Mouse (Mus musculus) common myeloid progenitor, adult 5-6 weeks (primary cell): ENCODE data around the gene Tmem63b. TPM values are rescaled to one million over a fixed set of nuclear protein-coding genes. Genes with fewer than 3 reads are reported as not detected.

Source experiments
- ATAC-seq: replicated peaks from 2 replicates; pipeline ENCODE4 v1.8.0; 2016; ENCODE audit warnings: low read depth, mild to moderate bottlenecking, moderate TSS enrichment, inconsistent platforms; ENCODE audit not compliant: poor library complexity, severe bottlenecking
- total RNA-seq: library from RNA; stranded (forward); fragments of 200-1000, 187-1606 nt; gene quantifications from 2 replicates; pipeline ENCODE4 v1.2.3, GENCODE M21; 2017

Tmem63b gene
- total RNA-seq, 1 experiment from 2014 or later, result 7.0 TPM

DNA sequence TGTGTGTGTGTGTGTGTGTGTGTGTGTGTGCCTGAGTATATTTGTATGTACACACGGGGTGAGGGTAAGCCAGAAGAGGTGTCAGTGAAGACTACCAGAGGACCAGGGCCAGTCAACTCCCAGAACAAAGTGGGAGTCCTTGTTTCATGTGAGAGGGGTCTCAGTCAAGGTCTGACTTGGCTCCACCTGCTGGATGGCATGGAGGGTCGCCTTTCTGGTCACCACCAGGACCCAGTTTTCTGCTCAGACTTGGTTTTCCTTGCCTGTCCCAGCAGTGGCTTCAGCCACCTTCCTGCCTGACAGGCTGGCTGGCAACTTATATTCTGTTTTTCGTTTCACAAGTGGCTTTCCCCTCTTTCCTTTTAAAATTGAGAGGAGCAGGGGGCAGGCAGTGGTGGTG, 20.7 kb upstream of the Tmem63b start:
- ATAC-seq, result no peak

DNA sequence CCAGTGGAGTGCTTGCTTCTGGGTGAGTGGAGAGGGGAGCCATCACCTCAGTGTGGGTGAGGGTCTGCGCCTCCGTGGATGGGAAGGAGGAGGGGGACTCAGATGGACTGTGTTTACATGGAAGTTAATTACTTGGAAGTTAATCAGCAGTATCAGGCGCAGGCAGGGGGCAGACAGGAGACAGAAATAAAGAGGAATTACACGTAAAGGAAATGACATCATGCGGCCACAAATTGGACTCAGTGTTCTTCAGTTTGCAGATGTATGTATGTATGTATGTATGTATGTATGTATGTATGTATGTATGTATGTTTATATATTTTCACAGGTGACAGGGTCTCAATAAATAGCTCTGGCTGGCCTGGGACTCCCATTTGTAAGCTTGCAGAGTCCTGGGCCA, 20.1 kb upstream of the Tmem63b start:
- ATAC-seq, result no peak

DNA sequence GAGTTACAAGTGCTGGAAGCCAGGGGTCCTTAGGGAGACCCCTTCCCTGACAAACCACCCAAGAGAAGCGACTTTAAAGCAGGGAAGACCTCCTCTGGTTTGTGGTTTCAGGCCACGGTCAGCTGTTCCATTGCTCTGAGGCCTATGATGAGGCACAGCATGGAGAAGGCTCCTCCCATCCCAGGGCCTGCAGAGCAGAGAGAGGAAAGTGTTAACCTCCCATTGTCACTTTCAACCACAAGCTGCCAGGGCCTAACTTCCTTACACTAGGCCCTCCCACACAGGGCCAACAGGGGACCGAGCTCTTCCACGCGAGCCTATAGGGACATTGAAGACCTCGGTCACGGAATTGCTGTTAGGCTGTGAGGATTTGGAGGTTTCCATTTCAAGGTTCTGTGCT, 16.5 kb upstream of the Tmem63b start:
- peak; percentile 95 for ATAC-seq

DNA sequence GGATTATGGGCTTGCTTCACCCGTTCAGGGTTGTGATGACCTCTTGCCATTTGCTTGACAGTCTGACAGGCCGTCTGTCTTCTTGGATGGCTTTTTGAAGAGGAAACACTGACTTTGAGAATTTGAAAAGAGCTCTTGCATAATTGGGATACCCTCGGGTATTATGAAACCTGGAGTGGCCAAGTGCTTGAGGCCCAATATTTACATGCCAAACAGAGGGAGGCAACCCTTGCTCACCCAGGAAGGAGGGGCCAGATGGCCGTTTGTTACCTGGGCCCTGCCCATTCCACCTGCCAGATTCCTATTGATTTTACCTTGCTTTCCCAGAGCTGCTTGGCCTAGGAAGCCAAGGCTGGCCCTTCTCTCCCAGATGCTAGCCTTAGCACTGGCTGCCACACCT, 15.5 kb upstream of the Tmem63b start:
- no peak for ATAC-seq

DNA sequence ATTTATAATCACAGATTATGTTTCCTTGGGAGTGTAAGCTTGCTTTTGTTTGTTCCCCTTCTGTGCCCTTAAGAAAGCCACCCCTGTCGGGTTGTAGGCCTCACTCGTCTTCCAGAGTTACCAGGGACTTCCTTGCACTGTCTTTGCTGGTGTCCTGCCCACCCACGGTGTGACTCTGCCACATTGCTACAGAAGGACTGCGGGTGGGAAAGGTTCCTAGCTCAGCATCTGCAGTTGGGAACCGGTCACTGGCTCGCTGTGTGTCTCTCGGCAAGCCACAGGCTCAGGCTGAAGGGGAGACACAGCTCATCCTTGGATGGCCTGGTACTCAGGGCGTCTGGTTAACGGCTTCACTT, 14.5 kb upstream of the Tmem63b start:
- no peak for ATAC-seq

DNA sequence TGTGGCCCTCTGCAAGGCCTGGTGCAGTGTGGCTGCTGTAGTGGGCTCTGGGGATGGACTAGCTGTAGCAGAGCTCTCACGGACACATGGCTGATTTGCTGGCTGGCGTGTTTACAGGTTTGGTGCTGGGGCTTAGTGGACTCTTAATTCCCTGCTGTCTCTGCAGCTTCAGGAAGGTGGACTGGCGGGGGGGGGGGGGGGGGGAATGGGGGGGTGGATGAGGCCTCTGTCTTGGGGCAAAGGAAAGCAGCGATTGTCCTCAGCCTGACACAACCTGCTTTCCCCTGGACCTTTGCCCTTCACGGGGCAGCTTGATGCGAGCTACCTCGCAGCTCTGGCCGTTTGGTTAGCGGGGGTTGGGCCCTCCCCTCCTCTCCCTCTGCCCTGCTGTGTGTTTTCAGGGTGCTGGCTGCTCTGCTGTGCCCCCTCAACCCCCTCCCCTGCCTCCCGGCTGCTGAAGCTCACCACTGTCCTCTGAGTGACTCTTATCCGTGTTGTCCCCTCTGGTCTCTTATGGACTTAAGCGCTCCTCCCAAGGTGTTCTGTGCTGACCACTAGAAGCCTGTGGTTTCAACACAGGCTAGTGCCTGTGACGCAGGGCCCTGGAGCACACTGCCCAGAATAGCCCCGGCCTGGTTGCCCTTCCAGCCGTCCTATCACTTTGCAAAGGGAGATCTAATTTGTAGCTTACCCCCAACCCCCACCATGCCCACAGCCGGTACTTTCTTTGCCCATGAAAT, 14.0 kb upstream of the Tmem63b start:
- ATAC-seq, result no peak

DNA sequence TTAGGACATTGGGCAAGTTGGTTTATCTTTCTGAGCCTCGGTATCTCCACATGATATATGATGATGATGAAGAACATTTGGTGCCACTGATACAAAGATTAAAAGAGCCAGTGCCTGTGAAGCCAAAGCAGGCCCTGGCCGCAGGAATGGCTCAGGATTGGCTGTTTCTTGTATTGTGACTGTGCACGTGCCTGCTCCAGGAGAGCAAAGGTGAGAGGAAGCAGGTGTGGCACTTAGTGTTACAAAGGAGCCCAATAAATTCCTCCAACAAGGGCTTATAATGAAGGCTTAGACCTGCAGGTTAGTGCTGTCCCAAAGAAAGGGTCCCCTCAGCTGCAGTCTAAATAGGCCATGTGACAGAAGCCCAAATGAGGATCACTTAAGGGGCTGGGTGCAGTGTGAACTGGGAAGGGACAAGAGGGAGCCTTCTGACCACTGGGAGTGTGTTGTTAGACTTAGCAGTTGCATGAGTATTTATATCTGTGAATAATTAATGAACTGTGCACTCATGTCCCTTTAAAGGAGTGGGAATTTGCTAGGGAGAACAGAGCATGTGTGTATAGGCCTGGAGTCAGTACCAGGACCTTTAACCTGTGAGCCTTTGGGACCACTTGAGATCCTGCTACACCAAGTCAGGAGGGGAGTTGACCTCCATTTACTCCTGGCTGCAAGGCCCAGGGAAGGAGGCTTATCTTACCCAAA, 12.5 kb upstream of the Tmem63b start:
- no peak for ATAC-seq

DNA sequence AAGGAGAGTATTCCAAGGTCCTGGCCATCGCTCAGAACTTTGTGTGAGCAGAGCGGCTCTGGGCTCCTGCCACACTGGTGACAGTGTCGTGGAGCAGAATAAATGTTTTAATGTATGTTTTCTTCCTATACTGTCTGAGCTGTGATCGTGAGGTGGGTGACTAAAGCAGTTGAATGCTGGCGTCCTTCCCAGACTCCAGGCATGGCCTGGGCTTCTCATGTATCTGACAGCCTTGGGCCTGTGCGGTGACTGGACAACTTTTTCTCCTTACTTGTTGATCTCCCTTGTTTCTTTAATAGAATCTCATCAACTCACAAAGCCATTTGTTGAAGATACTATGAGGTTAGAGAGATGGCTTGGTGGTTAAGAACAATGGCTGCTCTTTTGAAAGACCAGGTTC, 11.7 kb upstream of the Tmem63b start:
- no peak for ATAC-seq

DNA sequence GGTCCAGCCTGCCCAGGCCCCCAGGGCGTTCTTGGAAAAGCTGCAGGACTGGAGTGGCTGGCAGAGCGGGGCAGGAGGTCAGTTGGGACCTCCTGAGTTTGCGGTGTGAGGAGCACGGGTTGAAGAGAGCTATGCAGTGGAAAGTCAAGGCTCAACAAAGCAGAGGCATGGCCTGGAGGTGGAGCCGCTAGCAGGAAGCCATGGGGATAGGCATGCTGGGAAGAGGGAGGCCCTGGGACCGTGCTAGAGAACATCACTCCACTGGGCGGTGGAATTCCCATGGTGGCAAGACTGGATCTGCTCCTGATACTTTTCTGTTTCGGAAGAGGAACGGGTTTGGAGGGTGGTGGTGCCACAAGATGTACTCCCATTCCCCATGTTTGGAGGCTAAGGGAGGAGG, 10.3 kb upstream of the Tmem63b start:
- ATAC-seq, result no peak

DNA sequence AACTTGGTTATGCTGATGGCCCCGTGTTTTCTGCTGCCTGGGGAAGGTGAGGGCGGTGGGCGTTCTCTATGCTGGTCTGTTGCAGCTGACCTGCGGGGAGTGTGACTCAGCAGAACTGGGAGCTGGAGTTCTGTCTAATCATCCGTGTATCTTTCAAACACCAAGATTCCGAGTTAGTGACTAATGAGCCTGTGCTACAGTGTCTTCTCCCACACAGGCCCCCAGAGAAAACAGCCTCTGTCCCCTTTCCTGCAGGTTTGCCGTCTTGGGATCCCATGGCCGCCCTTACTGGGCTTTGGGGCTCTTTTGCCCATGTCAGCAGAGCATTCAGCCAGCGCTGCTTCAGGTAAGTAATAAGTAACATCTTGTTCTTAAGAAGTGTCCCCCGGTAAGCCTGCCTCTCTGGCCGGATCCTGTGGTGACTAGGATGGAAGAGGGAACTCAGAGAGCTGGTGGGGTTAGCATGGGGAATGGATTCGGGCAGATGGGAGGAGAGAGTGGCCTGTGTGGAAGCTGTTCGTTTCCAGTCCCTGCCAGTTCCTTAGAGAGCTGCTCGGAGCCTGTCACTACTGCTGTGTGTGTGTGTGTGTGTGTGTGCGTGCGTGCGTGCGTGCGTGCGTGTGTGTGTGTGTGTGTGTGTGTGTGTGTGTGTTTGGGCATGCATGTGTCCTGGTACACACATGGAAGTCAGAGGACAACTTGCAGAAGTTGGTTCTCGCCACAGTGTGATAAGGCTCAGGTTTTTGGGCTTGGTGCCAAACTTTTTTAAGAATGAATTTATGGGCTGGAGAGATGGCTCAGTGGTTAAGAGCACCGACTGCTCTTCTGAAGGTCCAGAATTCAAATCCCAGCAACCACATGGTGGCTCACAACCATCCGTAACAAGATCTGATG, 8.8 kb upstream of the Tmem63b start:
- ATAC-seq, result peak; percentile 68

DNA sequence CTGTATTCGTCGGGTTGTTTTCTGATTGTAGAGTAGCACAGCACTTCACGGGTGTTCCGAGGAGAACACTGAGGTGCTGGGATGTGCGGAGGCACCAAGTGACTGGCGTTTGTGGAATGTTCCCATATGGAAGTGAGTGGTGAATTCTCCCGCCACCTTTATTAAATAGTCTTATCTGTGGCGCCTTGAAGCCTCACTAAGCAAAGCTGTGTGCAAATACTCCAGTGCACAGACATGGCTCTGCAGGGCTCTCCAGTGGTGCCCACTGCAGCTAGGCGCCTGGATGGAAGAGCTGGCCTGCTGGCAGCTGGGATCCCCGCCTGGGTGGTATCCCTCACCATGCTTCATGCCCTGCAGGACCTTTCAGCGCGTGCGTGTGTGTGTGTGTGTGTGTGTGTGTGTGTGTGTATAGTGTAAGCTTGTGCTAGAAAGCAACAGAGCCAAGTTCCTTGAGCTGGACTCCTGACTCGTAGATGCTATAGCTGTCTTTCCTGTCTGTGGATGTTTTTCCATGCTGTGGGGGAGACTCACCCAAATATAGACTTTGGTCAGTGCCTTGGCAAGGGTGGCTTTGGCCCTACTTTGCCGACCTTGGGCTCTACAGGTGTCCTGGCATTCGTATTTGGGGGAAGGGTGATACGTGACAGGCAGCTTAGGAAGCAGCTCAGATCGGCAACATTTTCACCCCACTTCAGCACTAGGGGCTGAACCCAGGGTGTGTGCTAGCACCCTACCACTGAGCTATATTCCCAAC, 7.3 kb upstream of the Tmem63b start:
- ATAC-seq, result no peak

DNA sequence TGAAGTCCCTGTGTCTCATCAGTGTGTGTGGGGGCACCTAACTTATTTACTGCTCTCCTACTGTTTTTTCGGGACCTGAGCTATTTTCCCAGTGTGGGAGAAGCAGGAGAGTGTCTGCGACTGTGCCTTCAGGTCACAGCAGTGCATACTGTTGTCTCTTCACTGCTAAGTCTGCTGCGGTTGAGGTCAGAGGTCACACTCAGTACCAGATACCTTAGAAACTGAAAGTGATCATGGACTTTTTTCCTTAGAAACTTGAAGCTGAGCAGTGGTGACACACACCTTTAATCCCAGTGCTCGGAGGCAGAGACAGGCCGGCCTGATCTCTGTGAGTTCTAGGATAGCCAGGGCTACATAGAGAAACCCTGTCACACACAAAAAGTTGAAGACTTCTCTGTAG, 5.5 kb upstream of the Tmem63b start:
- no peak for ATAC-seq

DNA sequence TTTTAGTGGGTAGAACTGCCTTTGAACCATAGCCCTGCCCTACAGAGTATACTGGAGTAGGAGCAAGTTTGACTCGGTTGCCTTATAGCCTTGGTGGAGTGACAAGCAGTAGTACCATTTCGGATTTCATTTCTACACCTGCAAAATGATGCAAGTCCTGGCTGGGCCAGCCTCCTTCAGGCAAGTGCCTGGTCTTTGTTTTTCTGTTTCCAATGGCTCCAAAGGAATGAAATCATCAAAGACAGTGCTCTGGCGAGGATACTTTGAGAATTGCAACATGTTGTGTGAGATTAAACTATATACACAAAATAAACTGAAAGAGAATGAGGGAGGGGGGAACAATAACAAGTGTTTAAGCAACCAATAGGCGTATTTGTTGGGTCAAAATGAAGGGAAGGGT, 3.3 kb upstream of the Tmem63b start:
- no peak for ATAC-seq

DNA sequence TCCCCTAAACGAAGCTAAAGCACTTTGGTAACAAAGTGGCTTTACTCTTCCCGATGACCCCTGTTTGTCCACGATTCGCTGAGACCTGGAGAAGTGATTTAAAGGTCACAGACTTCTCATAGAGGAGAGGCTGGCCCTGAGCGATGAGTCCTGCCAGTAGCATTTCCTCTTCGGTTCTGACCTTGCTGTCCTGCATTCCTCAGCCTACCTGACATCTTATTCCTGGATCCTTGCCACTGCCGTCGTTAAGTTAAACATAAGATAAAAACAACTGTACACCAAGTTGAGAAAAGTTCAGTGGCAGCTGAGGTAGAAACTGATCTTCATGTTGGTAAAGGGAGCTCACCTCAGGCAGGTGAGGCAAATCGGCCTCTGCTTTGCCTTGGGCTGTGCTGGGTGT, 2.4 kb upstream of the Tmem63b start:
- no peak for ATAC-seq

DNA sequence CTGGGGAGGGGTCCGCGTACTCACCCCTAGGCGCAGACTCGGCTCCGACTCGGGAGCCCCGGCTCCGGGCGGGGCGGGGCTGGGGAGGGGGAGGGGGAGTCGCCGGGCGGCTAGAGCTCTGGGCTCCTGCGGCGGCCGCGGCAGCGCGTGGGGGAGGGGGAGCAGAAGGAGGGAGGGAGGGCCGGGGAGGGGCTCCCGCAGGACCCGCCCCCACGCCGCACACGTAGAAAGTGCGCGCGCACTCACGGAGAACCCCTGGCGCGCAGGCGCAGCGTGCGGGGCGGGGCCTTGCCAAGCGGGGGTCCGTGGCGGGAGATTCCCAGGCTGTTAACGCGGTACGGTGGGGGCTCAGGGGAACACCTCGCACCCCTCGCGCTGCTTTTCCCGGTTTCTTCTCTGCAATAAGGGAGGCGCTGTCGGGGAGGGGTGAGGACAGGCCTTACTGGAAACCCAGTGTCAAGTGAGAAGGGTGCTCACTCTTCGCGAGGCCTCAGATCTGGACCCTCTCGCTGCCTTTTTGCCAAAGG, 549 bp downstream of the Tmem63b start, which contains the start of gene Mrpl14:
TSS of gene Mrpl14 (plus strand) at position 230 of the 527 bp plus-strand sequence.
- ATAC-seq, result peak; percentile 63

DNA sequence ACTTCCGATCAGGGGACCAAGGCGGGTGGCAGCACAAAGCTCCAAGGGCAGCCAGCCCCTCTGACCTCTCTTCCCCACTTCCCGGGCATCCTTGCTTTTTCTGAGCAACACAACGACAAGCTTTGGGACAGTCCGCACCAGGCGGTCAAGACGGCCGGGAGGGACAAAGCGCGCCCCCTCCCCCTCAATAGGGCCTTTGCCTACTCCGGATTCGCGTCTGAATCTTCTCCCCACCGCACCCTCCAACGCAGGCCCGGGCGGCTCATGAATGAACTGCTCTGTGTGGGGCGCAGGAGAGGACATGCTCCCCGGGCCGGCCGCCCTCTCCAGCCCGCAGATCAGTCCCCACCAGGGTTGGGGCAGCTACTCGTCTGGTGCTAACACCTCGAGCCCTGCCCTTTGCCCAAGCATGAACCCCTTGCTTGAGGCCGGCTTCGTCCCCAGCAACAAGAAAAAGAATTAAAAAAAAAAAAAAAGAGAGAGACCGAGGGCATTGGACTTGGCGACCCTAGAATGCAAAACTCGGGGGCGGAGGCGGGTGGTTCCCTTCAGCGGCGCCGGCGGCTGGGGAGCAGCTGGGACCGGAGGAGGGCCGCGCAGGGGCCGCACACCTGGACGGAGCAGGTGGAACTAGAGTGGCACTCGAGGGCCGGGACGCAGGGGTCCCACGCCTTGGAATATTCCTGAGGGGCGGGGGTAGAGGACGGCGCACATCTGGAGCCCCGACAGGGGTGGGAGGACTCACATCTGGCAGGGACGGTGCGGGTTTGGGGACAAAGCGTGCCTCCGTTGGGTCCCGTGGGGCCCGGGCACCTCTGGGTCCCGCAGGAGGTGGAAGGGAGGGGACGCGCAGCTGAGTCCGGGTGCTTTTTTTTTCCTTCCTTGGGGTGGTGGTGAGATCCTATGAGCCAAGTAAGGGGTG, 1.3 kb downstream of the Tmem63b start:
- ATAC-seq, result peak; percentile 54

DNA sequence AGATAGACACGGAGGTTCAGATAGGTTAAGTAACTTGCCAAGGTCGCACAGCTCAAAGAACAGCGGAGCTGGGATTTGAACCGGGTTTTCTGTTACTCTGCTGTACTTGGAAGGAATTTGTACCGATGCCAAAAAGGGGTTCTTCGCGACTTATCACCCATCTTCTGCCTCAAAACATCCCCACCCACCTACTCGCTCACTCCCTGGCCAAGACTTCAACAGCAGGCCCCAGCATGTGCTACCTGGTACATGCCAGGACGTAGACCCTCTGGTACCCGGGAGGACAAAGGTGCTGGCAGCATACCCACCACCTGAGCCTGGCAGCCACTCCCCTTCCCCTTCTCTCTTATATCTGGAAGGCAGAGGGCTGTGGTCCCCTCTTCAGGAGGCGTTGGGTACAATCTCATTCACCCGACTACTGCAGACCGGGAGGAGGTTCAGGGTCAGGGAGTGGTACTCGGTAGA, 2.0 kb downstream of the Tmem63b start:
- no peak for ATAC-seq

DNA sequence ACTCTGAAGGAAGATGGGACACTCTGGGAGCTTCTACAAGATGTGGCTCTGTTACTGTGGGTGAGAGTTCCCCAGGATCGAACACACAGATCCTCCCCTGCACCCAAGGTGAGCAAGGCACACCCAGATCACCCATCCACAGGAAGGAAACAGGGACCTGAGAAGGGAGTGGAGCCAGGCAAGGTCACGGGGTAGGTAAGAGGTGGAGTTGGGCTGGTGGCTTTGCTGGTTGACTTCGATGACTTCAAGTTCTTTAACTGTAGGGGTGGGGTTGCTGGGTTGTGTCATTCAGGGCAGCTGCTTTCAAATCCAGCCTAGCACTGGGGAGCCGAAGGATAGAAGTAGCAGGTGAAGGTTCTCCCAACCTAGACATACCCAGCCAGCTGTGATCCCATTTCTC, 3.9 kb downstream of the Tmem63b start:
- no peak for ATAC-seq

DNA sequence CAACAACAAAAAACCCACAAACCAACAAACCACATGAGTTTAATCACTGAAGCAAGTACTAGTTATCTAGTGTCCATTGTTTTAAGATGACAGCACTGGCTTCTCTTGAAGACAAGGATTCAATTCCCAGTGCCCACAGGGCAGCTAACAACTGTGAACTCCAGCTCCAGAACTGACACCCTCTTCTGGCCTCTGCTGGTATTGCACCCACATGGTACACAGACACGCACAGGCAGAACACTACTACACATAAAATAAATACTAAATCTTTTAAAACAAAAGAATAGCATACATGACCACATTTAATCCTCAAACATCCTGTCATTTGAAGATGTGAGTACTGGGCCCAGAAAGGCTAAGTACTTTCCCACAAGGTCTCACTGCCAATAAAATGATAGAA, 5.1 kb downstream of the Tmem63b start:
- no peak for ATAC-seq
